Mouse (Mus musculus) left cerebral cortex, postnatal 36 days (tissue): ENCODE measurements at regions not wholly inside any gene's neighbourhood (a gene's known extent, or its start where the extent isn't known, plus 50 kb on each side); places are given as distances from the start of the nearest gene placed in this dataset.

Source experiments
- DNase-seq, 2 experiments: peaks; one replicate each; pipeline ENCODE4 v3.0.0; 2021 to 2022; ENCODE audit warnings: low spot score in 2 of 2, mixed read lengths in 1 of 2
- intact Hi-C: fragments of 180-260 bp; cut with DNase I; formaldehyde crosslinking; loops from one replicate; pipeline ENCODE4 v1.15.1; 2025

DNA sequence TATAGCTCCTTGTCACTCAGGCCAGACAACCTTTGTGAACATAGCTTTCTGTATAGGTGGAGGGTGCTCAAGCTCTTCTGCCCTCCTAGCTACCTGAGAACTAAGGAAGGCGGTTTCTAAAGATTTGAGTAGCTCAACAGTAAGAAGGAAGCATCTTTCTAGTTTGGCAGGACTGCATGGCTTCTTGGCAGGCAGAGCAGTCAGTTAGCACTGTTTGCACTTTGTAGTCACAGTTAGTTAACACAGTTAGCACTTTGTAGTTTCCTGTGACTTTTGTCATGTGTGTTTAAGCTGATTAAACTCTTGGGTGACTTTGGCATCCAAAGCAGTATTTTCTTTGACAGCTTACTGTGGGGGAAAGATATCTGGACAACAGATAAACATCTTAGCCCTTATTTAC, 219.7 kb downstream of the Zbbx start:
- intact Hi-C loops = no loop called here
- DNase-seq = peak in 1 of 2 experiments; percentile 2

DNA sequence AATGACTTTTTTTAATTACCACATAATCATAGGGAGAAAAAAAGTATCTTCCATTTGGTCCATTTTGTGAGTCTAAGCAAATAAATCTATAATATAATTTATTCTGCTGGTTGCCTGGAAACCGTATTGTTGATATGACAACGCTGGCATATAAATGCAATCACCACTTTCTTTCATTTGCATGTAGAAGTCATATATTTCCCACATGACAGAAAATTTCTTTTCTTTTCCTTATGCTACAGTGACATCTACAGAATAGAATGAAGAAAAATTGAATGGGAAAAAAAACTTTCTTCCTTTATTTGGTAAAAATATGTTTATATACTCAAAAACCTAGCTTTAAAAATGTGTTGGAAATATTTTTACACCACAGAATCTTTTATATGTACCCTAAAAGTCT, 243.6 kb downstream of the Zbbx start:
- intact Hi-C loops = no loop called here
- no peak for DNase-seq

DNA sequence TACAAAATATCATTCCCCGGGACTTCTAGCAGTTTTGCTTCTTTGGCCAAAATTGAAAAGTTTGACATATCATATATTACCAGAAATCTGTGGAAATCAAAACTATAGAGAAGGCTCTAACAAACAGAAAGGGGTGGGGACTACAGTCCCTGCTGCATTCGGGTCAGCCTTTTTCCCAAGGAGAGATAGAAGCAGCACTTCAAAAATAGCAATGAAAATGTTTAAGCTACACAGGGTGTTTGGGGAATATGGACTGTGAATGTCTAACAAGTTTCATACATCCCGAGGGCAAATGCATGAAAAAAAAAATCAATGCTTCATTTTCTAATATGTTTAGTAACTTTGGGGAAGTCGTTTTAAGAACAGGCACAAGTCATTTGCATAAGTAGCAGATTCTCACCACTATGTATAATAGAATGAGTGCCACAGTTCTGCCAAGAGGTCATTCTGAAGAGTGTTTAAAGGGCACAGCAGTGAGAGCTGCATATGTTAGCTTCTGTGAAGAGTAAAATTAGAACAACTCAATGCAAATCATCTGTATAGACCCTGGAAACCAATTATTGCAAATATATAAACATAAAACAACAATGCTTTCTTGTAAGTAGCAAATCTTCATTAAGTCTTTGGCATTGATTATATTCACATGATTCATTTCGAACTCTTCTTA, 244.2 kb downstream of the Zbbx start:
- intact Hi-C loops = no loop called here
- DNase-seq = no peak

DNA sequence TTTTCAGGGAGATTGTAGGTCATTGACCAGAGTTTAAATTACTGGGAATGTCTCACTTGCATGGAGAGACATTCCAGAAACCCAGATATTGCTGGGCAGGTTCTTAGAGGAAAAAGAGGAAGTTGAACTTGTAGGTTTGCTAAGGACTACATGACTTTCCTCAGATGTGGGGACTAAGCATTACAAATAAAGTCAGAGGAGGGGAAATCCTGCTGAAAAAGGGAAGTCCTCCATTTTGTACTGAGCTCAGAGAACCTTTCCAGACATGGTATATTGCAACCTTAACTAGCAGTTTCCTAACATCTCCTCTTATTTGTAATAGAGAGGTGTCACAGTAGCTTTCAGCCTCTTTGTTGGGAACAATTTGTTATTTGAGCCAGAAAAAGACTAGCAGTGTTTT, 260.7 kb downstream of the Zbbx start:
- no peak for DNase-seq
- intact Hi-C loops = no loop called here
